Mouse (Mus musculus) thymus, postnatal 14 days (tissue): ENCODE measurements around the gene Fam136a.

Experiments
- DNase-seq: peaks from one replicate; pipeline ENCODE4 v3.0.0; 2021

Fam136a gene

GRCm38 (mm10) chr6:86399995-86400394 lies 34.5 kb downstream of the Fam136a start:
- no peak for DNase-seq

GRCm38 (mm10) chr6:86400972-86401371 lies 35.5 kb downstream of the Fam136a start:
- DNase-seq, result peak; percentile 90

GRCm38 (mm10) chr6:86402681-86403607 lies 37.5 kb downstream of the Fam136a start:
- no peak for DNase-seq

- DNase-seq, result peak; percentile 85
These were observed 38.3 kb downstream of the Fam136a start for GRCm38 (mm10) chr6:86403728-86404099.

GRCm38 (mm10) chr6:86404100-86404861 lies 38.8 kb downstream of the Fam136a start, which contains the start of gene Tia1:
Tia1 (plus strand) TSS chr6:86404219.
- DNase-seq, result peak; percentile 97

GRCm38 (mm10) chr6:86404996-86405395 lies 39.5 kb downstream of the Fam136a start:
- DNase-seq, result peak; percentile 16

GRCm38 (mm10) chr6:86406306-86406705 lies 40.9 kb downstream of the Fam136a start:
- DNase-seq, result no peak

- no peak for DNase-seq
These were observed 53.3 kb downstream of the Fam136a start for GRCm38 (mm10) chr6:86418711-86419110.

GRCm38 (mm10) chr6:86419239-86419638 lies 53.8 kb downstream of the Fam136a start:
- no peak for DNase-seq
